Comparison of ENCODE assay signal across 8 mouse cellular contexts in the genomic region with DNA sequence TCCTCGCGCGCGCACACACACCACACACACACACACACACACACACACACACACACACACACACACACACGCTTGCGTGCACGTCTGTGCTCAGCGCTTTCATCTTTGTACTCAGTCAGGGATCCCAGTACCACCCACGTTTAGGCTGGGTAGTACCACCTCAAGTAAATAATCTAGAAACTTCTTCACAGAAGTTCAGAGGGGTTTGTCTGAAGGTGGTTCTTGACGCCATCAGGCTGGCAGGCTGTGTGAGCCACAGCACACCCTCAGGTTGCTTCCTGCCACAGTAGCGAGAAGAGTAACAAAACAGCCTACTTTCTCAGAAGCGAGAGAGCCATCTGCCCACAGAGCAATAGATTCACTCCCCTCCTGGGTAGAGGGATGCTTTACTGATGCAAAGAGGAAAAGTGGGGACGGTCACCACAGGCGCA.
A peak's percentile ranks its signal among the peaks of the same experiment; 100 is the strongest.
DNase-seq lines count a peak whose midpoint lies in the region; ATAC-seq and TF ChIP-seq lines count a peak whose summit lies in the region.

No protein-coding gene starts in this region.

- no peak for DNase-seq in heart, adult 2 months
- no peak for DNase-seq in heart, postnatal 25 days (ENCODE audit: low spot score)
- DNase-seq in cerebellum, postnatal 25 days, result no peak
- no peak for DNase-seq in cerebellum, postnatal 14 days
- no peak for DNase-seq in cerebellum, adult 2 months

- WGBS in heart, adult 2 months, result 28% methylated on average over 14 of the region's 14 CpGs
- 10% methylated on average over 14 of the region's 14 CpGs for WGBS in hindbrain, embryonic 12.5 days
- 10% methylated on average over 13 of the region's 14 CpGs for WGBS in midbrain, embryonic 13.5 days
- WGBS in cerebellum, adult 2 months, result 69% methylated on average over 14 of the region's 14 CpGs

- no peaks in the 10 kb centered on the region for H3K36me3 ChIP-seq in heart, adult 2 months (ENCODE audit: control insufficient read depth, insufficient read depth, low read length)
- no peaks in the 10 kb centered on the region for H3K36me3 ChIP-seq in hindbrain, embryonic 12.5 days
- no peaks in the 10 kb centered on the region for H3K36me3 ChIP-seq in midbrain, embryonic 13.5 days

- peak overlapping the region; percentile 90 for H3K27ac ChIP-seq in heart, adult 2 months
- H3K27ac ChIP-seq in hindbrain, embryonic 12.5 days, result peak overlapping the region; percentile 87
- peak overlapping the region; percentile 88 for H3K27ac ChIP-seq in midbrain, embryonic 13.5 days
- H3K27ac ChIP-seq in cerebellum, adult 2 months (ENCODE audit: insufficient read depth, low read length), result no peak overlapping the region

- no peak for TF ChIP-seq CTCF in heart, adult 2 months (IDR thresholded peaks at IDR 0.05)
- no peak for TF ChIP-seq CTCF in cerebellum, adult 2 months (IDR thresholded peaks at IDR 0.05; ENCODE audit: borderline replicate concordance, insufficient read depth, low read depth, low read length)

- H3K9ac ChIP-seq in heart, adult 2 months (ENCODE audit: low read depth, low read length), result peak overlapping the region; percentile 36
- H3K9ac ChIP-seq in hindbrain, embryonic 12.5 days, result peak overlapping the region; percentile 43; the same call in 1 of the 2 replicates
- H3K9ac ChIP-seq in midbrain, embryonic 13.5 days (replicated peaks), result 0 out of 2 replicates have a peak overlapping the region, but pooled peaks have one; percentile 34

- TF ChIP-seq POLR2A in heart, adult 2 months (IDR thresholded peaks at IDR 0.05; ENCODE audit: insufficient read depth, low read depth, low read length), result no peak
- TF ChIP-seq POLR2A in cerebellum, adult 2 months (IDR thresholded peaks at IDR 0.05; ENCODE audit: borderline replicate concordance, insufficient read depth, low read length), result no peak

- H3K79me2 ChIP-seq in heart, adult 2 months (replicated peaks; ENCODE audit: control insufficient read depth, insufficient read depth, low read length), result no peaks in the 10 kb centered on the region

- no peaks in the 10 kb centered on the region for H3K27me3 ChIP-seq in heart, adult 2 months (ENCODE audit: control insufficient read depth, insufficient read depth, low read length)
- H3K27me3 ChIP-seq in hindbrain, embryonic 12.5 days, result no peaks in the 10 kb centered on the region
- no peaks in the 10 kb centered on the region for H3K27me3 ChIP-seq in midbrain, embryonic 13.5 days
- H3K27me3 ChIP-seq in cerebellum, adult 2 months (ENCODE audit: control insufficient read depth, insufficient read depth, low read length), result no peaks in the 10 kb centered on the region

- no peak for TF ChIP-seq EP300 in heart, adult 2 months (IDR thresholded peaks at IDR 0.05; ENCODE audit: insufficient read depth, low read depth, low read length)

- intact Hi-C loops in heart, adult 2 months (cut with DNase I), result loop anchor here (1.0 to 5.0 kb wide), 5 partner anchors 41 to 245 kb away; no protein-coding TSS in a partner anchor
- intact Hi-C loops in heart, postnatal 25 days (cut with DNase I), result loop anchor here (2.0 to 10.0 kb wide), 6 partner anchors 31 to 245 kb away; no protein-coding TSS in a partner anchor

- H3K4me1 ChIP-seq in heart, adult 2 months (ENCODE audit: control insufficient read depth, insufficient read depth, low read length), result peaks cover 14% of the 10 kb centered on the region
- peaks cover 44% of the 10 kb centered on the region for H3K4me1 ChIP-seq in hindbrain, embryonic 12.5 days
- peaks cover 44% of the 10 kb centered on the region for H3K4me1 ChIP-seq in midbrain, embryonic 13.5 days (replicated peaks)
- peaks cover 38% of the 10 kb centered on the region for H3K4me1 ChIP-seq in cerebellum, adult 2 months (ENCODE audit: control insufficient read depth, insufficient read depth, low read length)

- H3K9me3 ChIP-seq in hindbrain, embryonic 12.5 days (replicated peaks), result no peaks in the 10 kb centered on the region
- H3K9me3 ChIP-seq in midbrain, embryonic 13.5 days, result no peaks in the 10 kb centered on the region

- ATAC-seq in CD4-positive, CD25-positive, alpha-beta regulatory T cell, adult 4 months, result peak; percentile 81
- peak; percentile 50 for ATAC-seq in hindbrain, embryonic 12.5 days (ENCODE audit: low FRiP score)
- ATAC-seq in midbrain, embryonic 13.5 days, result peak; percentile 22; the same call in 1 of the 2 replicates

- H3K4me2 ChIP-seq in hindbrain, embryonic 12.5 days (replicated peaks), result peak overlapping the region; percentile 45
- peak overlapping the region; percentile 48 for H3K4me2 ChIP-seq in midbrain, embryonic 13.5 days (replicated peaks)

- peak overlapping the region; percentile 9; the same call in 1 of the 2 replicates for H3K4me3 ChIP-seq in heart, adult 2 months
- 0 out of 2 replicates have a peak overlapping the region, but pooled peaks have one; percentile 3 for H3K4me3 ChIP-seq in hindbrain, embryonic 12.5 days
- no peak overlapping the region for H3K4me3 ChIP-seq in midbrain, embryonic 13.5 days (replicated peaks)
- H3K4me3 ChIP-seq in cerebellum, adult 2 months (replicated peaks; ENCODE audit: insufficient read depth, low read depth, low read length), result no peak overlapping the region

Comparison
In these comparisons a context has a peak if more than half of its experiments do, and no peak if none do; other contexts are left out.
1. H3K4me3 ChIP-seq: peak in heart, adult 2 months (single experiment) and hindbrain, embryonic 12.5 days (single experiment); none in midbrain, embryonic 13.5 days (single experiment) and cerebellum, adult 2 months (single experiment).
2. ATAC-seq: peak in every context shown above with its lines; median percentile 81 in CD4-positive, CD25-positive, alpha-beta regulatory T cell, adult 4 months; 50 in hindbrain, embryonic 12.5 days; 22 in midbrain, embryonic 13.5 days.
3. Peak in every context shown above with its lines, with median percentiles within 50 percentile points of each other: H3K9ac ChIP-seq.